Mouse (Mus musculus): ENCODE measurements around the gene B430305J03Rik. TPM values are rescaled to one million over a fixed set of nuclear protein-coding genes. Genes with fewer than 3 reads are reported as not detected.

Gene B430305J03Rik
- polyA plus RNA-seq, 1 experiment from 2014 or later = not detected

DNA sequence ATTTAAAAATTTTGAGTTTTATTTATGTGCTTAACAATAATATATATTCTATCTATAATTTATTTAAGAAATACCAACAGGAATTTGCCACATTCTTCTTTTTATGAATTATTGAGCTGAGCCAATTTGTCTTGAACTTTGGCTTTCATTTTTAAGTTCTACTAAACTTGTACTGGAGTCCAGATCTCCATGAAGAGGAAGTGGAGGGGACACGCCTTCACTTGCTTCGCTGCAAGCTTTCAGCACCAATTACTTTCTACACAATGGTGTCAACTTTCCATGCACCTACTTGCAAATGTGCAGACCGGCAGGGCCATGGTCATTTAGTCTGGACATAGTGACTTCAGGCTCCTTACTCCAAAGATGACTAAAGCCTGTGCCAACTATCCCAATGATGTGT lies 27.8 kb upstream of the B430305J03Rik start:
- 59% methylated on average over 3 of the region's 3 CpGs for WGBS (ENCODE audit: insufficient replicate concordance)
- no peak for TF ChIP-seq CTCF (IDR thresholded peaks at IDR 0.05; ENCODE audit: low read depth)
- Histone ChIP-seq H3K9me3 (ENCODE audit: low read length) (no peaks in the 10 kb centered on the region), H3K36me3 (replicated peaks; ENCODE audit: insufficient read depth, low read length) (no peaks in the 10 kb centered on the region), H3K27ac (ENCODE audit: low read depth) (no peak overlapping the region), H3K9ac (replicated peaks) (no peak overlapping the region), H3K4me2 (ENCODE audit: low read depth, low read length) (no peak overlapping the region), H3K4me3 (ENCODE audit: low read depth, low read length) (no peak overlapping the region), H3K4me1 (ENCODE audit: insufficient read depth) (no peaks in the 10 kb centered on the region), H3K27me3 (ENCODE audit: insufficient read depth, low read length) (no peaks in the 10 kb centered on the region)
- no peak for ATAC-seq
- DNase-seq = no peak

DNA sequence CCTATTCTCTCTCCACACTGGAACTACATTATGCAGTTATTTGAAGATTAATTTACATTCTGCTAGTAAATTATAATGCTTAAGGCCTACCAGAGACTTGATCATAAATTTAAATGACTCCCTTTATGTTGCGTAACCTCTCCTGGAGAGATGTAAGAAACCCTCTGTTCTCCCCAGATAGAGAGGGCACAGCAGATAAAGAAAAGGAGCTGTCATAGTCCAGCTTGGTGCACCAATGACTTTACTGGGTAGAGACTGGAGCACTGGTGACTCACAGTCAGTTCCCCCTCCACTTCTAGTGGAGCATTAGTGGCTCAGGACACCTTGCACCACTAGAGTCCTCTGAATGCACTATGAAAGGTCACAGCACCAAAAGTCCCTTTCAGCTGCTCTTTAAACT lies 27.1 kb upstream of the B430305J03Rik start:
- no peak overlapping the region for H3K9ac ChIP-seq (replicated peaks)
- no peaks in the 10 kb centered on the region for H3K9me3 ChIP-seq (ENCODE audit: low read length)
- DNase-seq (no peak), ATAC-seq (peak; percentile 72)
- WGBS (ENCODE audit: insufficient replicate concordance) = 56% methylated on average over 1 of the region's 1 CpGs
- TF ChIP-seq EP300 (IDR thresholded peaks at IDR 0.05; ENCODE audit: low read depth) (peak; percentile 38; the same call in 1 of the 2 replicates), CTCF (IDR thresholded peaks at IDR 0.05; ENCODE audit: low read depth) (no peak)
- no peaks in the 10 kb centered on the region for H3K27me3 ChIP-seq (ENCODE audit: insufficient read depth, low read length)
- no peak overlapping the region for H3K27ac ChIP-seq (ENCODE audit: low read depth)
- no peaks in the 10 kb centered on the region for H3K36me3 ChIP-seq (replicated peaks; ENCODE audit: insufficient read depth, low read length)
- no peak overlapping the region for H3K4me3 ChIP-seq (ENCODE audit: low read depth, low read length)
- H3K4me1 ChIP-seq (ENCODE audit: insufficient read depth) = no peaks in the 10 kb centered on the region
- H3K4me2 ChIP-seq (ENCODE audit: low read depth, low read length) = no peak overlapping the region

DNA sequence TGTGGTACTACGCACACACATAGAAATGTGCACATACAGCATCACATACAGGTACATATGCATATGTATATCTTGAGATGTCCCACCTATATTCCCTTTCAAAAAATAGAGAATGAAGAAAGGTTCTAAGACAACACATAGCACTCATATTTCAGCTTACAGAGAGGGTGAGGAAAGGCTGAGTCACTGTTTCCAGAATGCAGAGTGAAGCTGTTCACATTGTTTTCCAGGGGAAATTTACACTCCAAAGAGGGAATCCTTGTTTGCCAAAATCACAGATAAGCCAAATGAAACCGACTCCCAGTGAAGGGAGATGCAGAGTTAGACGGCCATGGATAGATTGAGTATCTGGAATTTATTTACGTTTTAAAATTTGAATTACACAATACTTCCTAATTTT lies 25.8 kb upstream of the B430305J03Rik start:
- no peak for ATAC-seq
- Histone ChIP-seq H3K9ac (replicated peaks) (no peak overlapping the region), H3K4me3 (ENCODE audit: low read depth, low read length) (no peak overlapping the region)

DNA sequence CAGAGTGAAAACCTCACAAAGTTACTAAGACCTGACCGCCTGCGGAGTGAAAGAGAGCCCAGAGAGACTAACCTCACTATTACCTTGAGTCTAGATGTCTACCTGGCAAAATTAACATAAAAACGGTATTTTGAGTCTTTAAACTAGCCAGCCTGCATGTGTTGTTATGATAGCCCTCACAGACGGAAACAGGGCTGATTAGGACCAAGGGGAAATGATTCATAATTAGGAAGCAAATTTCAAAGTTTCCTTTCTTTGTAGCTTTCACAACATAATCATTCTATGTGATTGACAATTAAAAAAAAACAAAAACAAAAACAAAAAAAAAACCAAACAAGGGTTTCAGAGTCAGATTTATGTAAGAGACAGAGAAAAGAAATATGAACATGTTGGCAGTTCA lies 20.6 kb upstream of the B430305J03Rik start:
- Histone ChIP-seq H3K27ac (ENCODE audit: low read depth) (no peak overlapping the region), H3K4me1 (ENCODE audit: insufficient read depth) (no peaks in the 10 kb centered on the region), H3K9ac (replicated peaks) (no peak overlapping the region), H3K27me3 (ENCODE audit: insufficient read depth, low read length) (no peaks in the 10 kb centered on the region), H3K4me2 (ENCODE audit: low read depth, low read length) (no peak overlapping the region), H3K4me3 (ENCODE audit: low read depth, low read length) (no peak overlapping the region), H3K9me3 (ENCODE audit: low read length) (no peaks in the 10 kb centered on the region), H3K36me3 (replicated peaks; ENCODE audit: insufficient read depth, low read length) (no peaks in the 10 kb centered on the region)
- TF ChIP-seq CTCF (IDR thresholded peaks at IDR 0.05; ENCODE audit: low read depth) = no peak
- TF ChIP-seq EP300 (IDR thresholded peaks at IDR 0.05; ENCODE audit: low read depth) = no peak
- DNase-seq (no peak), ATAC-seq (no peak)
- 65% methylated on average over 4 of the region's 4 CpGs for WGBS (ENCODE audit: insufficient replicate concordance)

More for the DNA sequence above, 25.8 kb upstream of the B430305J03Rik start:
- 59% methylated on average over 4 of the region's 4 CpGs for WGBS (ENCODE audit: insufficient replicate concordance)
- no peak for DNase-seq
- no peak overlapping the region for H3K27ac ChIP-seq (ENCODE audit: low read depth)
- H3K4me2 ChIP-seq (ENCODE audit: low read depth, low read length) = no peak overlapping the region
- H3K36me3 ChIP-seq (replicated peaks; ENCODE audit: insufficient read depth, low read length) = no peaks in the 10 kb centered on the region
- H3K9me3 ChIP-seq (ENCODE audit: low read length) = no peaks in the 10 kb centered on the region
- TF ChIP-seq EP300 (IDR thresholded peaks at IDR 0.05; ENCODE audit: low read depth) (no peak), CTCF (IDR thresholded peaks at IDR 0.05; ENCODE audit: low read depth) (no peak)
- no peaks in the 10 kb centered on the region for H3K27me3 ChIP-seq (ENCODE audit: insufficient read depth, low read length)
- no peaks in the 10 kb centered on the region for H3K4me1 ChIP-seq (ENCODE audit: insufficient read depth)

DNA sequence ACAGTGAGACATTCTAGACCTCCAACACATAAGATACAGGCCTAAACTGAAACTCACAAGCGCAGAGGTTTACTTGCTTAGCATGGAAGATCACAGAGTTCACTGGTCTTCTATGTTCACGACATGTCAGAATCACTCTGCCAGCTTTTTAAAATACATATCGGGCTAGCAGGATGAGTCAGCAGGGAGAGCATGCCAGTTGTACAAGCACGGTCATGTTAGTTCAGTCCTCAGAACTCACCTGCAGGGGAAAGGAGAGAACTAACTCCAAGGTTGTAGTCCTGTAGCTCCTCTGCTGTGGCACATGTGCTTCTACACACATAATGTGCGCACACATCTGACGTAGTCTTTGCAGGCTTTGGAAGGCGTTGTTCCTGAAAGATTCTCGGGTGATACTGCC lies 10.2 kb upstream of the B430305J03Rik start:
- no peak overlapping the region for H3K4me3 ChIP-seq (ENCODE audit: low read depth, low read length)
- H3K4me1 ChIP-seq (ENCODE audit: insufficient read depth) = no peaks in the 10 kb centered on the region
- no peak overlapping the region for H3K27ac ChIP-seq (ENCODE audit: low read depth)
- ATAC-seq (no peak), DNase-seq (no peak)
- H3K4me2 ChIP-seq (ENCODE audit: low read depth, low read length) = no peak overlapping the region
- no peaks in the 10 kb centered on the region for H3K27me3 ChIP-seq (ENCODE audit: insufficient read depth, low read length)
- H3K36me3 ChIP-seq (replicated peaks; ENCODE audit: insufficient read depth, low read length) = no peaks in the 10 kb centered on the region
- TF ChIP-seq CTCF (IDR thresholded peaks at IDR 0.05; ENCODE audit: low read depth) (no peak), EP300 (IDR thresholded peaks at IDR 0.05; ENCODE audit: low read depth) (no peak)
- WGBS (ENCODE audit: insufficient replicate concordance) = 81% methylated on average over 8 of the region's 8 CpGs
- no peak overlapping the region for H3K9ac ChIP-seq (replicated peaks)
- no peaks in the 10 kb centered on the region for H3K9me3 ChIP-seq (ENCODE audit: low read length)

DNA sequence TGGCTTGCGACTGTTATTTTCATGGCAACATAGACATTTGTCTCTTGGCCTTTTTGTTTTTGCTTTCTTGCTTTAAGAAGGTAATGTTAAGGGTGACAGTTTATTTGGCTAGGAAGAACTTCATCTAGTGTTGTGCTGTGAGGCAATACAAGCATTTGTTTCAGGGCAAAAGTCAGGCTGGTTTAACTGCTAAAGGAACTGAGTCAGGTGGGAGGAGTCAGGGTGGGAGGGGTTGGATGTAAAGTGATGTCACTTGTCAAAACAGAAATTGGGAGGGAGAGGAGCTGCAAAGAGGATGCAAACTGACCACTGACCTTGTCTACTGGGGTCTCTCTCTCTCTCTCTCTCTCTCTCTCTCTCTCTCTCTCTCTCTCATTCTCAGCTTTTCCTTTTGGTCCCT lies 2.7 kb upstream of the B430305J03Rik start:
- WGBS (ENCODE audit: insufficient replicate concordance) = 98% methylated on average over 1 of the region's 1 CpGs
- no peak overlapping the region for H3K4me3 ChIP-seq (ENCODE audit: low read depth, low read length)
- peaks cover 12% of the 10 kb centered on the region; the same call in 1 of the 2 replicates for H3K4me1 ChIP-seq (ENCODE audit: insufficient read depth)
- no peaks in the 10 kb centered on the region for H3K36me3 ChIP-seq (replicated peaks; ENCODE audit: insufficient read depth, low read length)
- H3K9me3 ChIP-seq (ENCODE audit: low read length) = no peaks in the 10 kb centered on the region
- TF ChIP-seq CTCF (IDR thresholded peaks at IDR 0.05; ENCODE audit: low read depth) (no peak), EP300 (IDR thresholded peaks at IDR 0.05; ENCODE audit: low read depth) (no peak)
- no peak overlapping the region for H3K27ac ChIP-seq (ENCODE audit: low read depth)
- no peak overlapping the region for H3K9ac ChIP-seq (replicated peaks)
- H3K4me2 ChIP-seq (ENCODE audit: low read depth, low read length) = no peak overlapping the region
- DNase-seq (no peak), ATAC-seq (no peak)
- H3K27me3 ChIP-seq (ENCODE audit: insufficient read depth, low read length) = no peaks in the 10 kb centered on the region

All from liver, postnatal 0 days (tissue).